Mouse (Mus musculus) hindbrain, embryonic 11.5 days (tissue): ENCODE measurements around the gene Olfr766-ps1. TPM values are rescaled to one million over a fixed set of nuclear protein-coding genes. Genes with fewer than 3 reads are reported as not detected.
"Not testable (repeated sequence)": the region's sequence is repeated elsewhere in the genome, so short reads cannot be mapped to it uniquely, and the experiment has no call there.

Source experiments
- ATAC-seq: fragments of 200-750 bp; cut with Nextera tagmentation; 2 replicates; pipeline ENCODE4 v1.8.0; 2017; ENCODE audit warnings: mild to moderate bottlenecking, moderate TSS enrichment, moderate library complexity; ENCODE audit not compliant: low FRiP score
- DNase-seq: peaks from one replicate; pipeline ENCODE4 v3.0.0-alpha.2; 2015; ENCODE audit warnings: low spot score
- H3K27ac ChIP-seq: fragments of 300-500 bp; sonication (generic); 2 replicates; pipeline ENCODE4 v1.5.1; 2014; ENCODE audit warnings: mild to moderate bottlenecking, low read depth, low read length
- H3K27me3 ChIP-seq: fragments of 300-500 bp; sonication (generic); 2 replicates; pipeline ENCODE4 v1.6.1; 2014; ENCODE audit warnings: mild to moderate bottlenecking, low read length, moderate library complexity, mixed read lengths; ENCODE audit not compliant: control insufficient read depth, insufficient read depth
- H3K36me3 ChIP-seq: fragments of 300-500 bp; sonication (generic); 2 replicates; pipeline ENCODE4 v1.6.1; 2014; ENCODE audit warnings: mild to moderate bottlenecking, low read length, moderate library complexity, mixed read lengths; ENCODE audit not compliant: control insufficient read depth, insufficient read depth
- H3K4me1 ChIP-seq: fragments of 300-500 bp; sonication (generic); replicated peaks from 2 replicates; pipeline ENCODE4 v1.6.1; 2014; ENCODE audit warnings: low read length, mixed read lengths; ENCODE audit not compliant: control insufficient read depth, insufficient read depth
- H3K4me2 ChIP-seq: fragments of 300-500 bp; sonication (generic); replicated peaks from 2 replicates; pipeline ENCODE4 v1.6.1; 2014; ENCODE audit warnings: mild to moderate bottlenecking, low read depth, low read length
- H3K4me3 ChIP-seq: fragments of 300-500 bp; sonication (generic); 2 replicates; pipeline ENCODE4 v1.5.1; 2014; ENCODE audit warnings: low read depth, low read length
- H3K9ac ChIP-seq: fragments of 300-500 bp; sonication (generic); 2 replicates; pipeline ENCODE4 v1.6.1; 2014; ENCODE audit warnings: low read depth, low read length
- H3K9me3 ChIP-seq: fragments of 300-500 bp; sonication (generic); 2 replicates; pipeline ENCODE4 v1.6.1; 2016; ENCODE audit warnings: low read length; ENCODE audit not compliant: control insufficient read depth
- WGBS: fragments of 180-500 bp; shearing (Covaris S2); extraction: QIAGEN DNeasy Blood & Tissue Kit; methylation state at CpG from one replicate; pipeline ENCODE4 v1.1.7; 2014; 5-methylcytosine and 5-hydroxymethylcytosine counted together
- polyA plus RNA-seq: library from polyadenylated mRNA; unstranded; fragments of >200 nt; fragmentation: Nextera tagmentation; extraction: Ambion mirVana; gene quantifications from 2 replicates; pipeline ENCODE4 v1.2.1, GENCODE M21; 2014

Gene Olfr766-ps1
- not detected in 2 replicates for polyA plus RNA-seq

- WGBS = 89% methylated on average over 2 of the region's 2 CpGs
- DNase-seq (no peak), ATAC-seq (no peak)
Observed at GRCm38 (mm10) chr10:129068877-129069276, at the start of gene Olfr766-ps1. TSS of gene Olfr766-ps1 (minus strand) at chr10:129068977.

GRCm38 (mm10) chr10:129117761-129118160, 49.0 kb upstream of the Olfr766-ps1 start, which contains the start of gene Olfr769:
TSS of gene Olfr769 (minus strand) at chr10:129117861.
- H3K9me3 ChIP-seq = no peaks in the 10 kb centered on the region
- 87% methylated on average over 2 of the region's 2 CpGs for WGBS

More at GRCm38 (mm10) chr10:129068877-129069276, at the start of gene Olfr766-ps1:
- no peak within 1 kb of the TSS for H3K9ac ChIP-seq
- no peaks in the 10 kb centered on the region for H3K36me3 ChIP-seq
- no peaks in the 10 kb centered on the region for H3K9me3 ChIP-seq
- no peaks in the 10 kb centered on the region for H3K27me3 ChIP-seq
- no peak within 1 kb of the TSS for H3K4me2 ChIP-seq
- no peak within 1 kb of the TSS for H3K4me3 ChIP-seq
- H3K27ac ChIP-seq = no peak within 1 kb of the TSS
- H3K4me1 ChIP-seq = no peaks in the 10 kb centered on the region

GRCm38 (mm10) chr10:129115146-129115545, 46.4 kb upstream of the Olfr766-ps1 start:
- Histone ChIP-seq H3K4me2 (no peak overlapping the region), H3K4me3 (no peak overlapping the region), H3K27me3 (no peaks in the 10 kb centered on the region), H3K9ac (no peak overlapping the region), H3K36me3 (no peaks in the 10 kb centered on the region), H3K27ac (no peak overlapping the region), H3K4me1 (no peaks in the 10 kb centered on the region), H3K9me3 (no peaks in the 10 kb centered on the region)
- ATAC-seq (no peak), DNase-seq (no peak)
- 92% methylated on average over 3 of the region's 3 CpGs for WGBS

More at GRCm38 (mm10) chr10:129117761-129118160, 49.0 kb upstream of the Olfr766-ps1 start, which contains the start of gene Olfr769:
- Histone ChIP-seq H3K4me3 (no peak within 1 kb of the TSS), H3K27ac (no peak within 1 kb of the TSS), H3K4me2 (no peak within 1 kb of the TSS), H3K9ac (no peak within 1 kb of the TSS), H3K27me3 (no peaks in the 10 kb centered on the region), H3K36me3 (no peaks in the 10 kb centered on the region), H3K4me1 (no peaks in the 10 kb centered on the region)
- ATAC-seq (no peak), DNase-seq (no peak)

GRCm38 (mm10) chr10:129101231-129101630, 32.5 kb upstream of the Olfr766-ps1 start:
- H3K9ac ChIP-seq = no peak overlapping the region
- no peaks in the 10 kb centered on the region for H3K27me3 ChIP-seq
- DNase-seq (no peak), ATAC-seq (no peak)
- no peak overlapping the region for H3K27ac ChIP-seq
- H3K36me3 ChIP-seq = no peaks in the 10 kb centered on the region
- H3K4me3 ChIP-seq = no peak overlapping the region
- H3K4me2 ChIP-seq = no peak overlapping the region
- 47% methylated on average over 3 of the region's 3 CpGs for WGBS
- H3K9me3 ChIP-seq = no peaks in the 10 kb centered on the region
- no peaks in the 10 kb centered on the region for H3K4me1 ChIP-seq

- no peak for DNase-seq
- no peak for ATAC-seq
- 94% methylated on average over 1 of the region's 1 CpGs for WGBS
Observed at GRCm38 (mm10) chr10:129099275-129099674, 30.5 kb upstream of the Olfr766-ps1 start, which contains the start of gene Olfr768. TSS of gene Olfr768 (minus strand) at chr10:129099375.

GRCm38 (mm10) chr10:129082810-129083209, 14.0 kb upstream of the Olfr766-ps1 start, which contains the start of gene Olfr767:
TSS of gene Olfr767 (minus strand) at chr10:129082910.
- H3K9ac ChIP-seq, H3K36me3 ChIP-seq, DNase-seq, H3K4me3 ChIP-seq, H3K4me1 ChIP-seq, H3K9me3 ChIP-seq, H3K4me2 ChIP-seq, H3K27ac ChIP-seq, H3K27me3 ChIP-seq, ATAC-seq: not testable (repeated sequence)

More at GRCm38 (mm10) chr10:129099275-129099674, 30.5 kb upstream of the Olfr766-ps1 start, which contains the start of gene Olfr768:
- H3K4me1 ChIP-seq = no peaks in the 10 kb centered on the region
- no peaks in the 10 kb centered on the region for H3K9me3 ChIP-seq
- no peak within 1 kb of the TSS for H3K4me2 ChIP-seq
- no peaks in the 10 kb centered on the region for H3K27me3 ChIP-seq
- H3K9ac ChIP-seq = no peak within 1 kb of the TSS
- no peak within 1 kb of the TSS for H3K27ac ChIP-seq
- no peaks in the 10 kb centered on the region for H3K36me3 ChIP-seq
- no peak within 1 kb of the TSS for H3K4me3 ChIP-seq

GRCm38 (mm10) chr10:129049898-129050297, 18.9 kb downstream of the Olfr766-ps1 start, which contains the start of gene Olfr765:
TSS of gene Olfr765 (minus strand) at chr10:129049998.
- DNase-seq, H3K4me3 ChIP-seq, H3K9me3 ChIP-seq, ATAC-seq, H3K27ac ChIP-seq, H3K9ac ChIP-seq, H3K27me3 ChIP-seq, H3K36me3 ChIP-seq, H3K4me1 ChIP-seq, H3K4me2 ChIP-seq: not testable (repeated sequence)

GRCm38 (mm10) chr10:129039796-129040195, 29.0 kb downstream of the Olfr766-ps1 start, which contains the start of gene Olfr764-ps1:
TSS of gene Olfr764-ps1 (minus strand) at chr10:129039896.
- ATAC-seq (no peak), DNase-seq (no peak)
- 81% methylated on average over 3 of the region's 3 CpGs for WGBS
- no peak within 1 kb of the TSS for H3K4me3 ChIP-seq
- no peak within 1 kb of the TSS for H3K27ac ChIP-seq
- no peaks in the 10 kb centered on the region for H3K4me1 ChIP-seq
- H3K27me3 ChIP-seq = no peaks in the 10 kb centered on the region
- no peak within 1 kb of the TSS for H3K4me2 ChIP-seq
- H3K9ac ChIP-seq = no peak within 1 kb of the TSS
- no peaks in the 10 kb centered on the region for H3K9me3 ChIP-seq
- H3K36me3 ChIP-seq = no peaks in the 10 kb centered on the region

- no peak for ATAC-seq
- H3K4me3 ChIP-seq = no peak overlapping the region
- no peaks in the 10 kb centered on the region for H3K9me3 ChIP-seq
- H3K9ac ChIP-seq = no peak overlapping the region
- H3K36me3 ChIP-seq = no peaks in the 10 kb centered on the region
- DNase-seq = no peak
- H3K4me2 ChIP-seq = no peak overlapping the region
- H3K27me3 ChIP-seq = no peaks in the 10 kb centered on the region
- whole genome bisulfite sequencing = 86% methylated on average over 2 of the region's 2 CpGs
- no peaks in the 10 kb centered on the region for H3K4me1 ChIP-seq
- H3K27ac ChIP-seq = no peak overlapping the region
Observed at GRCm38 (mm10) chr10:129028343-129028742, 40.4 kb downstream of the Olfr766-ps1 start.
